Mouse (Mus musculus) bone marrow, adult 2 months (tissue): ENCODE measurements at regions not wholly inside any gene's neighbourhood (a gene's known extent, or its start where the extent isn't known, plus 50 kb on each side); places are given as distances from the start of the nearest gene placed in this dataset.

Source experiments
- H3K27ac ChIP-seq: fragments of 200-500 bp; 2 replicates; pipeline ENCODE4 v1.5.1; 2012; ENCODE audit warnings: low read depth, mild to moderate bottlenecking, control low read depth, inconsistent platforms, low read length; ENCODE audit not compliant: control insufficient read depth, poor library complexity, insufficient read depth
- H3K4me1 ChIP-seq: fragments of 200-500 bp; 2 replicates; pipeline ENCODE4 v1.6.1; 2011; ENCODE audit warnings: low read length; ENCODE audit not compliant: control insufficient read depth, insufficient read depth
- H3K4me3 ChIP-seq: fragments of 200-500 bp; replicated peaks from 2 replicates; pipeline ENCODE3; 2011; ENCODE audit warnings: mild to moderate bottlenecking, low read depth, low read length, control low read depth; ENCODE audit not compliant: control insufficient read depth
- CTCF ChIP-seq: fragments of 200-500 bp; IDR thresholded peaks from 2 replicates; pipeline ENCODE4 v1.5.1; 2011; ENCODE audit warnings: low read length, control low read depth; ENCODE audit not compliant: control insufficient read depth, insufficient read depth
- POLR2A ChIP-seq: fragments of 200-500 bp; IDR thresholded peaks from 2 replicates; pipeline ENCODE4 v1.6.1; 2011; ENCODE audit warnings: low read depth, mild to moderate bottlenecking, control low read depth, low read length, borderline replicate concordance; ENCODE audit not compliant: control insufficient read depth
- WGBS: fragments of 180-500 bp; shearing (Covaris S2); methylation state at CpG from one replicate; pipeline ENCODE4 v1.1.7; 2018; 5-methylcytosine and 5-hydroxymethylcytosine counted together

GRCm38 (mm10) chr4:87501791-87502190 is 271.5 kb upstream of the Slc24a2 start:
- Histone ChIP-seq H3K27ac (no peak overlapping the region), H3K4me1 (no peaks in the 10 kb centered on the region), H3K4me3 (no peak overlapping the region)
- WGBS: 81% methylated on average over 4 of the region's 4 CpGs
- TF ChIP-seq CTCF: no peak
- TF ChIP-seq POLR2A: no peak

- Histone ChIP-seq H3K27ac (no peak overlapping the region), H3K4me1 (no peaks in the 10 kb centered on the region), H3K4me3 (no peak overlapping the region)
- no peak for TF ChIP-seq POLR2A
- TF ChIP-seq CTCF: no peak
- 81% methylated on average over 2 of the region's 2 CpGs for whole genome bisulfite sequencing
Measured at GRCm38 (mm10) chr4:87500441-87500840, 270.2 kb upstream of the Slc24a2 start.

- Histone ChIP-seq H3K4me3 (no peak overlapping the region), H3K27ac (no peak overlapping the region), H3K4me1 (no peaks in the 10 kb centered on the region)
- TF ChIP-seq CTCF (no peak), POLR2A (no peak)
- 14% methylated on average over 3 of the region's 3 CpGs for WGBS
Measured at GRCm38 (mm10) chr4:87487798-87488197, 257.5 kb upstream of the Slc24a2 start.

- TF ChIP-seq POLR2A (no peak), CTCF (no peak)
- Histone ChIP-seq H3K4me3 (no peak overlapping the region), H3K4me1 (no peaks in the 10 kb centered on the region), H3K27ac (no peak overlapping the region)
- 68% methylated on average over 1 of the region's 1 CpGs for WGBS
Measured at GRCm38 (mm10) chr4:87475537-87475936, 245.3 kb upstream of the Slc24a2 start.

- WGBS: 84% methylated on average over 16 of the region's 16 CpGs
- H3K4me1 ChIP-seq: no peaks in the 10 kb centered on the region
- TF ChIP-seq POLR2A (no peak), CTCF (no peak)
- no peak overlapping the region for H3K27ac ChIP-seq
- H3K4me3 ChIP-seq: no peak overlapping the region
Measured at GRCm38 (mm10) chr4:87473331-87474039, 243.2 kb upstream of the Slc24a2 start.

- Histone ChIP-seq H3K27ac (no peak overlapping the region), H3K4me3 (no peak overlapping the region), H3K4me1 (no peaks in the 10 kb centered on the region)
- TF ChIP-seq POLR2A (no peak), CTCF (no peak)
- 83% methylated on average over 1 of the region's 1 CpGs for WGBS
Measured at GRCm38 (mm10) chr4:87472787-87473186, 242.5 kb upstream of the Slc24a2 start.

- no peak for TF ChIP-seq CTCF
- TF ChIP-seq POLR2A: no peak
- WGBS: 54% methylated on average over 5 of the region's 5 CpGs
- Histone ChIP-seq H3K4me1 (no peaks in the 10 kb centered on the region), H3K27ac (no peak overlapping the region), H3K4me3 (no peak overlapping the region)
Measured at GRCm38 (mm10) chr4:87471385-87471784, 241.1 kb upstream of the Slc24a2 start.

- no peak overlapping the region for H3K4me3 ChIP-seq
- no peaks in the 10 kb centered on the region for H3K4me1 ChIP-seq
- H3K27ac ChIP-seq: no peak overlapping the region
- TF ChIP-seq POLR2A: no peak
- no peak for TF ChIP-seq CTCF
Measured at GRCm38 (mm10) chr4:87467600-87467999, 237.3 kb upstream of the Slc24a2 start.

GRCm38 (mm10) chr4:87467018-87467417 is 236.7 kb upstream of the Slc24a2 start:
- no peak overlapping the region for H3K27ac ChIP-seq
- H3K4me3 ChIP-seq: no peak overlapping the region
- no peaks in the 10 kb centered on the region for H3K4me1 ChIP-seq
- TF ChIP-seq CTCF: no peak
- TF ChIP-seq POLR2A: no peak
- WGBS: 82% methylated on average over 8 of the region's 8 CpGs
